Mouse (Mus musculus) heart, postnatal 0 days (tissue): ENCODE measurements at regions not wholly inside any gene's neighbourhood (a gene's known extent, or its start where the extent isn't known, plus 50 kb on each side); places are given as distances from the start of the nearest gene placed in this dataset.
"Not testable (repeated sequence)": the region's sequence is repeated elsewhere in the genome, so short reads cannot be mapped to it uniquely, and the experiment has no call there.

Experiments
- ATAC-seq: fragments of 200-750 bp; cut with Nextera tagmentation; 2 replicates; pipeline ENCODE4 v1.8.0; 2017; ENCODE audit warnings: low read depth, moderate number of reproducible peaks, moderate library complexity; ENCODE audit not compliant: insufficient read depth
- DNase-seq: peaks from one replicate; pipeline ENCODE4 v3.0.0-alpha.2; 2016; ENCODE audit warnings: low spot score
- H3K27ac ChIP-seq: fragments of 300-500 bp; sonication (generic); 2 replicates; pipeline ENCODE4 v1.5.1; 2014; ENCODE audit warnings: low read depth, mild to moderate bottlenecking
- H3K27me3 ChIP-seq: fragments of 300-500 bp; sonication (generic); 2 replicates; pipeline ENCODE4 v1.6.1; 2014; ENCODE audit warnings: low read length, mixed read lengths; ENCODE audit not compliant: control insufficient read depth, insufficient read depth
- H3K36me3 ChIP-seq: fragments of 300-500 bp; sonication (generic); replicated peaks from 2 replicates; pipeline ENCODE4 v1.6.1; 2014; ENCODE audit warnings: low read length, mixed read lengths; ENCODE audit not compliant: control insufficient read depth, insufficient read depth
- H3K4me1 ChIP-seq: fragments of 300-500 bp; sonication (generic); 2 replicates; pipeline ENCODE4 v1.6.1; 2014; ENCODE audit warnings: antibody characterized with exemption; ENCODE audit not compliant: control insufficient read depth, insufficient read depth
- H3K4me2 ChIP-seq: fragments of 300-500 bp; sonication (generic); 2 replicates; pipeline ENCODE4 v1.6.1; 2014; ENCODE audit warnings: low read depth, mild to moderate bottlenecking, low read length, moderate library complexity
- H3K4me3 ChIP-seq: fragments of 300-500 bp; sonication (generic); 2 replicates; pipeline ENCODE4 v1.5.1; 2014; ENCODE audit warnings: low read depth, low read length
- H3K9ac ChIP-seq: fragments of 300-500 bp; sonication (generic); replicated peaks from 2 replicates; pipeline ENCODE4 v1.6.1; 2014; ENCODE audit warnings: low read depth, low read length, mixed read lengths
- H3K9me3 ChIP-seq: fragments of 300-500 bp; sonication (generic); replicated peaks from 2 replicates; pipeline ENCODE4 v1.6.1; 2016; ENCODE audit warnings: low read length; ENCODE audit not compliant: control insufficient read depth
- CTCF ChIP-seq: IDR thresholded peaks from 2 replicates; pipeline ENCODE4 v1.5.1; 2016; ENCODE audit warnings: antibody characterized with exemption, control low read depth, low read depth
- EP300 ChIP-seq: IDR thresholded peaks from 2 replicates; pipeline ENCODE4 v1.6.1; 2016; ENCODE audit warnings: antibody characterized with exemption, low read depth
- WGBS: fragments of 180-500 bp; shearing (Covaris S2); extraction: QIAGEN DNeasy Blood & Tissue Kit; methylation state at CpG from one replicate; pipeline ENCODE4 v1.1.7; 2014; 5-methylcytosine and 5-hydroxymethylcytosine counted together

- DNase-seq (no peak), ATAC-seq (no peak)
- 18% methylated on average over 1 of the region's 1 CpGs for WGBS
- Histone ChIP-seq H3K27ac (no peak overlapping the region), H3K27me3 (no peaks in the 10 kb centered on the region), H3K36me3 (no peaks in the 10 kb centered on the region), H3K4me3 (no peak overlapping the region), H3K9ac (no peak overlapping the region), H3K9me3 (no peaks in the 10 kb centered on the region), H3K4me1 (no peaks in the 10 kb centered on the region), H3K4me2 (no peak overlapping the region)
- TF ChIP-seq CTCF: no peak
These were observed 77.7 kb downstream of the Amer1 start for GRCm38 (mm10) chrX:95366995-95367394.

GRCm38 (mm10) chrX:95365326-95365725 is 79.3 kb downstream of the Amer1 start:
- H3K4me2 ChIP-seq, H3K27ac ChIP-seq, DNase-seq, H3K4me3 ChIP-seq, H3K9me3 ChIP-seq, H3K27me3 ChIP-seq, H3K4me1 ChIP-seq, H3K36me3 ChIP-seq, H3K9ac ChIP-seq, ATAC-seq: not testable (repeated sequence)
- 54% methylated on average over 4 of the region's 4 CpGs for WGBS

- TF ChIP-seq CTCF: peak; percentile 58
- TF ChIP-seq EP300: no peak
- H3K27ac ChIP-seq: no peak overlapping the region
- H3K4me2 ChIP-seq: no peak overlapping the region
- WGBS: 12% methylated on average over 3 of the region's 3 CpGs
- H3K36me3 ChIP-seq: no peaks in the 10 kb centered on the region
- no peak overlapping the region for H3K4me3 ChIP-seq
- DNase-seq (no peak), ATAC-seq (no peak)
- H3K4me1 ChIP-seq: no peaks in the 10 kb centered on the region
- H3K27me3 ChIP-seq: no peaks in the 10 kb centered on the region
- no peak overlapping the region for H3K9ac ChIP-seq
- no peaks in the 10 kb centered on the region for H3K9me3 ChIP-seq
These were observed 85.6 kb downstream of the Amer1 start for GRCm38 (mm10) chrX:95359053-95359452.
